Mouse (Mus musculus) layer of hippocampus, adult 6 months (tissue): Measurements from ENCODE around the gene 1810037I17Rik. TPM values are rescaled to one million over a fixed set of nuclear protein-coding genes. Genes with fewer than 3 reads are reported as not detected.

ENCODE experiments used
- long read RNA-seq, 2 experiments: library from polyadenylated mRNA; unstranded; transcript quantifications; one replicate each; pipeline ENCODE4 v2.0.0; 2019 to 2020
- polyA plus RNA-seq: library from polyadenylated mRNA; unstranded; fragments of <200 nt; fragmentation: Nextera tagmentation; gene quantifications from 2 replicates; pipeline ENCODE4 v1.2.3, GENCODE M21; 2021

Gene 1810037I17Rik
- polyA plus RNA-seq: 160 and 194 TPM in 2 replicates
- long read RNA-seq, experiment 1, transcript 1810037I17Rik-201 (2 exons, 1,160 nt): major isoform, 165 of 165 reads
- long read RNA-seq, experiment 1, partial matches to known transcripts: 0 of 165 reads
- long read RNA-seq, experiment 1, other reads (novel, unspliced or antisense): 0 of 165 reads
- long read RNA-seq, experiment 2, transcript 1810037I17Rik-201 (2 exons, 1,160 nt): major isoform, 33 of 33 reads
- long read RNA-seq, experiment 2, partial matches to known transcripts: 0 of 33 reads
- long read RNA-seq, experiment 2, other reads (novel, unspliced or antisense): 0 of 33 reads

GRCm38 (mm10) chr3:122924009-122924914, at the start of gene 1810037I17Rik:
1810037I17Rik (plus strand) TSS chr3:122924203.

DNA sequence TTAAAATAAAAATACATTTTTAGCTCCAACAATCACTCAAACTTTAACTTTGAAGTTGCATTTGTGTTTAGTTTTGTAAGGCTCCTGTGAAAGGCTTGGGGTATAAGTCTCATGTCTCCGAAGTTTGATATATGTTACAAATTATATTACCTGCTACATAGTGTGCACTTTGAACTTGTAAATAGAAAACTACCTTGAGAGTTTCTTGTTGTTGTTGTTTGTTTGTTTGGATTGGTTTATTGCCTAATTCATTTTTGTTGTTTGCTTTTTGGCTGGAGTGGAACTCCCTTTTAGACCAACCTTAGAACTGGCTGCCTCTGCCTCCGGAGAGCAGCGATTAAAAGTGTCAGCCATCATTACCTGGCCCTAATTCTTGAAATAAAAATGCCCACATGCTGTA, 29.2 kb upstream of the 1810037I17Rik start, which contains the start of gene Fabp2:
Gene Fabp2, plus strand, starts transcription at position 301 of the 400 bp plus-strand sequence.

GRCm38 (mm10) chr3:122919260-122919659, 4.7 kb upstream of the 1810037I17Rik start, which contains the start of gene Gm10959:
Gm10959 (minus strand) TSS chr3:122919360.

Other genes with a start within 250 kb of the 1810037I17Rik start
- gene Pde5a, start 195.3 kb upstream of the 1810037I17Rik start, polyA plus RNA-seq: 0.33 and 0.38 TPM in 2 replicates
- not detected in 2 replicates for gene Fabp2, start 29.1 kb upstream of the 1810037I17Rik start, polyA plus RNA-seq
- gene Gm10959, start 4.8 kb upstream of the 1810037I17Rik start, polyA plus RNA-seq: not detected in 2 replicates
- gene Usp53, start 60.3 kb downstream of the 1810037I17Rik start, polyA plus RNA-seq: 6.1 and 7.0 TPM in 2 replicates
- 0.54 and 0.95 TPM in 2 replicates for gene Myoz2, start 110.8 kb downstream of the 1810037I17Rik start, polyA plus RNA-seq